Mouse (Mus musculus) kidney, postnatal 14 days (tissue): ENCODE data around the gene Skp1a.

Source experiments
- DNase-seq: peaks from one replicate; pipeline ENCODE4 v3.0.0; 2022; ENCODE audit warnings: mixed read lengths

Gene Skp1a

GRCm38 (mm10) chr11:52255077-52255476 is 23.3 kb downstream of the Skp1a start:
- no peak for DNase-seq

GRCm38 (mm10) chr11:52257376-52257775 is 25.6 kb downstream of the Skp1a start:
- no peak for DNase-seq

- DNase-seq, result no peak
Observed at GRCm38 (mm10) chr11:52258711-52259110, 26.9 kb downstream of the Skp1a start.

- no peak for DNase-seq
Observed at GRCm38 (mm10) chr11:52260878-52261277, 29.1 kb downstream of the Skp1a start.

GRCm38 (mm10) chr11:52261937-52262336 is 30.1 kb downstream of the Skp1a start:
- DNase-seq, result peak; percentile 60

- no peak for DNase-seq
Observed at GRCm38 (mm10) chr11:52262338-52262737, 30.5 kb downstream of the Skp1a start.

GRCm38 (mm10) chr11:52264871-52265270 is 33.1 kb downstream of the Skp1a start:
- DNase-seq, result no peak

- no peak for DNase-seq
Observed at GRCm38 (mm10) chr11:52265616-52266307, 34.0 kb downstream of the Skp1a start.

- DNase-seq, result no peak
Observed at GRCm38 (mm10) chr11:52267271-52267670, 35.5 kb downstream of the Skp1a start.

- peak; percentile 33 for DNase-seq
Observed at GRCm38 (mm10) chr11:52268104-52268835, 36.5 kb downstream of the Skp1a start.

GRCm38 (mm10) chr11:52269841-52270240 is 38.0 kb downstream of the Skp1a start:
- DNase-seq, result peak; percentile 41

- no peak for DNase-seq
Observed at GRCm38 (mm10) chr11:52271765-52272495, 40.1 kb downstream of the Skp1a start.

GRCm38 (mm10) chr11:52272619-52273018 is 40.8 kb downstream of the Skp1a start:
- DNase-seq, result no peak

GRCm38 (mm10) chr11:52273183-52273941 is 41.6 kb downstream of the Skp1a start:
- peak; percentile 64 for DNase-seq

- no peak for DNase-seq
Observed at GRCm38 (mm10) chr11:52273942-52274330, 42.1 kb downstream of the Skp1a start.

GRCm38 (mm10) chr11:52274456-52275112 is 42.8 kb downstream of the Skp1a start:
- DNase-seq, result no peak

GRCm38 (mm10) chr11:52275366-52275765 is 43.6 kb downstream of the Skp1a start:
- DNase-seq, result no peak

- DNase-seq, result no peak
Observed at GRCm38 (mm10) chr11:52275774-52276555, 44.2 kb downstream of the Skp1a start.

- DNase-seq, result no peak
Observed at GRCm38 (mm10) chr11:52276961-52277391, 45.2 kb downstream of the Skp1a start.

GRCm38 (mm10) chr11:52277433-52278150 is 45.8 kb downstream of the Skp1a start:
- DNase-seq, result no peak

- DNase-seq, result no peak
Observed at GRCm38 (mm10) chr11:52278164-52278563, 46.4 kb downstream of the Skp1a start.
